Mouse (Mus musculus) brain, adult 2 months (tissue): ENCODE results near the gene Zfp280c.

ENCODE experiments used
- DNase-seq: peaks from one replicate; pipeline ENCODE4 v3.0.0; 2011; ENCODE audit warnings: low read depth, low spot score

Gene Zfp280c

DNA sequence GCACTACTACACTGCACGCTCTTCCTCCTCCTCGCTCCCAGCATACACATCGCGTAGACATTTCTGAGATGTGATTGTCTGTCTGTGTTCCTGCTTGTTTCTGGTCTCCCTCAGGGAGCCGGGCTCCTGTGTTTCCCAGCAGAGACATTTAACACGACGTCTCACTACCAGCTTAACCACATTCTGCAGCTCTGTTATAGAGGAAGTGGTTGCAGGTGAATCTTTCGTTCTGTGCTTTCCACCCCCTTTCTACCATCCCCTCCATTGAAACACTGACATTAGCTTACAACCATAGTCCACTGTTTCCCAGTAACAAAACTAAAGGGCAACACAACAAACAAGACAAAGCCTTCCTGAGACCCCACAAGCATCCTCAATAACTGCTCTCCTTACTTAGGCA is 100.5 kb downstream of the Zfp280c start:
- no peak for DNase-seq
